Mouse (Mus musculus) liver, embryonic 12.5 days (tissue): ENCODE results near the gene Dpf3. TPM values are rescaled to one million over a fixed set of nuclear protein-coding genes. Genes with fewer than 3 reads are reported as not detected.

Experiments
- ATAC-seq: fragments of 200-750 bp; cut with Nextera tagmentation; 2 replicates; pipeline ENCODE4 v1.8.0; 2017; ENCODE audit warnings: moderate number of reproducible peaks, mild to moderate bottlenecking, moderate library complexity
- H3K27ac ChIP-seq: fragments of 300-500 bp; sonication (generic); 2 replicates; pipeline ENCODE4 v1.5.1; 2016; ENCODE audit warnings: mild to moderate bottlenecking
- H3K27me3 ChIP-seq: fragments of 300-500 bp; sonication (generic); replicated peaks from 2 replicates; pipeline ENCODE4 v1.6.1; 2016; ENCODE audit warnings: mild to moderate bottlenecking, moderate library complexity
- H3K36me3 ChIP-seq: fragments of 300-500 bp; sonication (generic); 2 replicates; pipeline ENCODE4 v1.6.1; 2016; ENCODE audit warnings: mild to moderate bottlenecking, moderate library complexity
- H3K4me1 ChIP-seq: fragments of 300-500 bp; sonication (generic); 2 replicates; pipeline ENCODE4 v1.6.1; 2016
- H3K4me2 ChIP-seq: fragments of 300-500 bp; sonication (generic); 2 replicates; pipeline ENCODE4 v1.6.1; 2016; ENCODE audit warnings: mild to moderate bottlenecking, moderate library complexity
- H3K4me3 ChIP-seq: fragments of 300-500 bp; sonication (generic); 2 replicates; pipeline ENCODE4 v1.5.1; 2016; ENCODE audit warnings: mild to moderate bottlenecking, moderate library complexity
- H3K9ac ChIP-seq: fragments of 300-500 bp; sonication (generic); 2 replicates; pipeline ENCODE4 v1.6.1; 2016; ENCODE audit warnings: mild to moderate bottlenecking, moderate library complexity
- H3K9me3 ChIP-seq: fragments of 300-500 bp; sonication (generic); replicated peaks from 2 replicates; pipeline ENCODE4 v1.6.1; 2016; ENCODE audit warnings: mild to moderate bottlenecking, moderate library complexity
- WGBS: fragments of 180-500 bp; shearing (Covaris S2); methylation state at CpG from one replicate; pipeline ENCODE4 v1.1.7; 2016; ENCODE audit not compliant: insufficient replicate concordance; 5-methylcytosine and 5-hydroxymethylcytosine counted together
- polyA plus RNA-seq: library from polyadenylated mRNA; unstranded; fragments of >200 nt; fragmentation: Nextera tagmentation; extraction: Ambion mirVana; gene quantifications from 2 replicates; pipeline ENCODE4 v1.2.1, GENCODE M21; 2016

Gene Dpf3
- polyA plus RNA-seq, 1 experiment from 2014 or later: 8.2 TPM

DNA sequence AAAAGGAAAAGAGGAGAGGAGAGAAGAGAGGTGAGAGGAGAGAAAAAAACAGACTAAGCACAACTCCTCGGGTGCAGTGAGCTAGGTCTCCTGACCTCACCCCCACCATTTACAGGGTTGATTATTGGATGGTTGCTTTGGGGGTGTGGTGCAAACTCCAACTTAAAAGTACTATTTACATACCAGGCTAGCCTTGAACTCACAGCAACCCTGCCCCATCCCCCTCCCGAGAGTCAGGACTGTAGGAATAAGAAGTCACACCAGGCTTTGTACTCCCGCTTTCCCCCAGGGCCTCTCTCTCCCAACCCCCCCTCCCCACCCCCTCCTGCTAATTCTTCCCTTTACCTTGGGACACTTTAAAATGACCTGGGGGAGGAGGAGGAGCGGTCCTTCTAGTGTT is 8.8 kb upstream of the Dpf3 start:
- no peak for ATAC-seq
- no peak overlapping the region for H3K9ac ChIP-seq
- H3K27ac ChIP-seq: no peak overlapping the region
- 66% methylated on average over 4 of the region's 4 CpGs for WGBS
- no peak overlapping the region for H3K4me3 ChIP-seq
- H3K4me1 ChIP-seq: peaks cover 26% of the 10 kb centered on the region
- H3K27me3 ChIP-seq: peaks cover 21% of the 10 kb centered on the region
- H3K9me3 ChIP-seq: peaks cover 3% of the 10 kb centered on the region
- no peaks in the 10 kb centered on the region for H3K36me3 ChIP-seq
- no peak overlapping the region for H3K4me2 ChIP-seq

DNA sequence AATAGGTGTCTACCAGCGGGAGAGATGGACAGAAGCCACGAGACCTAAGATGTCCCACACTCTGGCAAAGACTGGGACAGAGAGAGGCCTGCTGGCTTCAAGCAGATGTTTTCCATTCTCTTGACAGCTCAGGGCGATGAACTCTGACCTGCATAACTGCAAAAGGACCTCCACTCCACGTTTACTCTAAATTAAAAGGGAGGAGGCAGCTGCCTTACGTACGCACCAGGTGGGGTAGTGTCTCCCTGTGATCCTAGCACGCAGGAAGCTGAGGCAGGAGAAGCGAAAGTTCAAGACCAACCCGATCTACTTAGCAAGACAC is 8.4 kb upstream of the Dpf3 start:
- Histone ChIP-seq H3K9me3 (peaks cover 8% of the 10 kb centered on the region), H3K4me2 (no peak overlapping the region), H3K27ac (no peak overlapping the region), H3K27me3 (peaks cover 21% of the 10 kb centered on the region), H3K4me1 (peaks cover 26% of the 10 kb centered on the region), H3K36me3 (no peaks in the 10 kb centered on the region), H3K4me3 (no peak overlapping the region), H3K9ac (no peak overlapping the region)
- WGBS: 67% methylated on average over 9 of the region's 9 CpGs
- no peak for ATAC-seq

DNA sequence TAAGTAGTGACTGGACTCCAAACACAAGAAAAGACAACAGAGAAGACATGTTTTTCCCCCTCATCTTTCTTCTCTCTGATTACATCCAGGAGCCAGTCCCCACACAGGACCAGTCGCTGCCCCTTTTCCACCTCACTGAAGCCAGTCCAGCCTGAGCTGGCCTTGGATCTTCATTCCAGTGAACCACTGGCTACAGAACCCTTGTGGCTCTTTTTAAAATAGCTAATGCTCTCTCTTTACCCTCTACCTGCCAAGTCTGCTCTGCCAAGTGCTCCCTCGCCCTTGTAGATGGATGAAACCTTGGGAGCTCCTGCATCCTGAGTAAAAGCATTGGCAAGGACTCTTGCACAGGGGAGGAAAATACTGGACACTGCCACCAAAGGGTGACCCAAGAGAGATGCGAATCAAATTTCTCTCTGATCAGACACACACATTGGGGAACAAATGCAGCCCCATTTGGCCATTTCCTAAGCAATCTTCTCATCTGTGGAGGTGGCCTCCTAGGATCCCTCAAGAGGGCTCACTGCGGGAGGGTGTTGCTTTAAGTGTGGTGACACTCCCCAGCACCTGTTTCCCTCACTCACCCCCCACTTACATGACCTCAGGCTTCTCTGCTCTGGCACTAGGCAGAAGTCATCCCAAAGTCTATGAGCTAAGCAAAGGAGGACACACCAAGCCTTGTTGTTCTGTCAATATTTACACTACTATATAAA is 7.9 kb upstream of the Dpf3 start:
- Histone ChIP-seq H3K9me3 (peaks cover 9% of the 10 kb centered on the region), H3K36me3 (no peaks in the 10 kb centered on the region), H3K4me2 (no peak overlapping the region), H3K9ac (no peak overlapping the region), H3K27ac (no peak overlapping the region), H3K4me1 (peaks cover 24% of the 10 kb centered on the region), H3K4me3 (no peak overlapping the region), H3K27me3 (peaks cover 21% of the 10 kb centered on the region)
- 64% methylated on average over 4 of the region's 4 CpGs for WGBS
- ATAC-seq: no peak

DNA sequence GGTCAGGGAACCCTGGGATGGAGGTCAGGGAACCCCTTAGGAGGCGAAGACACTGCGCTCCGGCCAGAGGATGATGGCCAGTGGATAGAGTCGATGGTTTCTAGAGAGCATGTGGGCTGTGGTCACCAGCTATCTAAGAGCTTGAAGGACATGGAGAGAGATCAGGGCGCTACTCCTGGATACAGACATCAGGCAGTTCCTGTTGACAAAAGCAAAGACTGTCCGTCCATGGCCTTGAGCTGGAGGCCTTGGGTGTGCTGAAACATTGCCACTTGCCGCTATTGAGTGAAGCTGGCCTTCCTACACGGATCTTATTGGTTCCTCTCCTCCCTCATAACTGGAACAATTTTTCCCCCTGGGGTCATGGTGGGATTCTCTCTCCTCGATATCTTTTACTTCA is 6.7 kb upstream of the Dpf3 start:
- H3K27me3 ChIP-seq: peaks cover 21% of the 10 kb centered on the region
- no peak for ATAC-seq
- H3K4me1 ChIP-seq: peaks cover 21% of the 10 kb centered on the region
- H3K9ac ChIP-seq: no peak overlapping the region
- no peak overlapping the region for H3K4me3 ChIP-seq
- H3K27ac ChIP-seq: no peak overlapping the region
- no peaks in the 10 kb centered on the region for H3K36me3 ChIP-seq
- H3K4me2 ChIP-seq: no peak overlapping the region
- H3K9me3 ChIP-seq: peaks cover 9% of the 10 kb centered on the region
- 61% methylated on average over 9 of the region's 9 CpGs for WGBS

DNA sequence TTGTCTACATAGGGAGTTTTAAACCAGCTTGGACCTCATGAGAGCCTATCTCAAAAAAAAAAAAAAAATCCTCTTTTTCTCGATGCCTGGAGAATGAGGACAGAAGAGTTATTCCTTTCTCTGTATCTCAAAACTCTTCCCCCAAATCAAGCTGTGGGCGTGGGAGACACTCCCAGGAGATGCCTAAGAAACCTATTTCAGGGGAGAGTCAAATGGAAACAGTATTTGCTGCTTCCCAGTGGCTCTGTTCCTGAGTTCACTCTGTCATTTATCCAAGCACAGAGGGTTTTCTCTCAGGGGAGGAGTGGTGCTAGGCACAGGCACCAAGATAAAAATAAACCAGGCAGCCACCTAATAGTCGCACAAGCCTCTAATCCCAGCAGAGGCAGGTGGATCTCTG is 5.3 kb upstream of the Dpf3 start:
- 53% methylated on average over 3 of the region's 3 CpGs for WGBS
- no peak for ATAC-seq

DNA sequence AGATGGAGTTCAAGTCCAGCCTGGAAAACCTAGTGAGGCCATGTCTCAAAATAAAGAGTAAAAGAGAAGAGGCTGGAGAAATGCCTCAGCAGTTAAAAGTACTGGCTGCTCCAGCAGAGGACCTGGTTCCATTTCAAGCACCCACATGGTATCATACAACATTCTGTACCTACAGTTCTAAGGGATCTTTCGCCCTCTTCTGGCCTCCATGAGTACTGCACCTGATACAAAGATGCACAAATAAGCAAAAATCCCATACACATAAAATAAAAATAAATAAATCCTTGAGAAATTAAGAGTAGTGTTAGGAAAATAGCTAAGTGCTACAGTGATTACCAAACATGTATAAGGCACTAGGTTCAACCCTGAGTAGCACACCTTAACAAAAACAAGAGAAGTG is 4.1 kb upstream of the Dpf3 start:
- peaks cover 9% of the 10 kb centered on the region for H3K9me3 ChIP-seq
- H3K9ac ChIP-seq: no peak overlapping the region
- no peaks in the 10 kb centered on the region for H3K36me3 ChIP-seq
- H3K27me3 ChIP-seq: peaks cover 21% of the 10 kb centered on the region
- 37% methylated on average over 1 of the region's 1 CpGs for WGBS
- ATAC-seq: no peak
- H3K4me3 ChIP-seq: no peak overlapping the region
- no peak overlapping the region for H3K27ac ChIP-seq
- H3K4me2 ChIP-seq: no peak overlapping the region
- H3K4me1 ChIP-seq: peaks cover 35% of the 10 kb centered on the region

More for the DNA sequence above, 5.3 kb upstream of the Dpf3 start:
- Histone ChIP-seq H3K9me3 (peaks cover 9% of the 10 kb centered on the region), H3K9ac (no peak overlapping the region), H3K36me3 (no peaks in the 10 kb centered on the region), H3K4me1 (peaks cover 35% of the 10 kb centered on the region), H3K27me3 (peaks cover 21% of the 10 kb centered on the region), H3K4me2 (no peak overlapping the region), H3K4me3 (no peak overlapping the region), H3K27ac (no peak overlapping the region)

DNA sequence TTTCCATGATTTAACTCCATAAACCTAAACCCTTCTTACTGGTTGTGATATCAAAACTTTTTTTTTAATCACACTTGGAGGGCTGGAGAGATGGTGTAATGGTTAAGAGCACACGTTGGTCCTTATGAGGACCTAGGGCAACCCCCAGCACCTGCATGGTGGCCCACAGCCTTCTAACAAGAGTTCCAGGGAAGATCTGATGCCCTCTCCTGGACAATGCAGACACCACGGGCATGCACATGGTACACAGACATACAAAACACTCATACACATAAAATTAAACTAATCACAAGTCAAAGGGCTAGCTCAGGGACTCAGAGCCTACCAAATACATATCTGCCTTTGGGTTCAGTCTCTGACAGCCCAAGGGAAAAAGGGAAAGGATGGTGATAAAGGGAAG is 2.2 kb upstream of the Dpf3 start:
- no peak overlapping the region for H3K9ac ChIP-seq
- peaks cover 9% of the 10 kb centered on the region for H3K9me3 ChIP-seq
- H3K4me2 ChIP-seq: no peak overlapping the region
- ATAC-seq: no peak
- WGBS: 36% methylated on average over 2 of the region's 2 CpGs
- no peak overlapping the region for H3K4me3 ChIP-seq
- H3K27ac ChIP-seq: no peak overlapping the region
- H3K36me3 ChIP-seq: no peaks in the 10 kb centered on the region
- peaks cover 47% of the 10 kb centered on the region for H3K4me1 ChIP-seq
- H3K27me3 ChIP-seq: peaks cover 36% of the 10 kb centered on the region

DNA sequence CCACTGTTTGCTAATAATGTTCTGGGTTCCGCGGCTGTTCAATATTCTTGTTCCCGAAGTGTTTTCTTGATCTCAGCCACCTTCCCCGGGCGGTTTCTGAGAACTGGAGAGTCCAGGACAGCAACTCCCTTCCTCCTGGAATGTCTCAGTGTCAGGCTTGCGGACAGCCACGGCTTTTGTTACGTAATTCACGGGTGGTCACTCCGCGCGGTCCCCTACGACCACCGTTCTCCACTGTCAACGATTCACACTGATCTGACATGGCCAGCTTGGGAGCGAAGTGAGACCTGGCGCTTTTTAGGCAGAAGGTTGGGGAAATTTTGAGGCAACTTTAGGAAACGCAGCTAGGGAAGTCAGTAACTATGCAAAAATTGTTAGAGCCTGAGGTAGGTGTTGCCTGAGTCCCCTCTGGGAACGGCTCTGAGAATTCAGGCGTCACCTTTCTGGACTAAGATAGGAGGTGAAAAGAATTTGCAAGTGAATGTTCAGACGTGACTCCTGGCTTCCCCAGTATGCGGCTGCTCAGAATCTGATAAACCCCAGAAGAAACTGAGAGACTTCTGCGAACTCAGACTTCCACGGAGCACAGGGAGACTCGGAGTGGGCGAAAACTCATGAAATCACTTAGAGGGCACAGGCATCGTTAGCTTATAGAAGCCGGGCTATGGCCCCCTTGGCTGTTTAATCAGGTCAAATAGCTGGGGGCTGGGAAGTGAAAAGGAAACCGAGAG is 860 bp upstream of the Dpf3 start:
- peak; percentile 7; the same call in 1 of the 2 replicates for ATAC-seq
- WGBS: 1% methylated on average over 29 of the region's 29 CpGs
- peaks cover 9% of the 10 kb centered on the region for H3K9me3 ChIP-seq
- H3K27me3 ChIP-seq: peaks cover 38% of the 10 kb centered on the region
- H3K4me1 ChIP-seq: peaks cover 53% of the 10 kb centered on the region
- no peaks in the 10 kb centered on the region for H3K36me3 ChIP-seq
- peak overlapping the region; percentile 86 for H3K4me3 ChIP-seq
- peak overlapping the region; percentile 61 for H3K27ac ChIP-seq
- peak overlapping the region; percentile 99 for H3K4me2 ChIP-seq
- peak overlapping the region; percentile 69 for H3K9ac ChIP-seq

DNA sequence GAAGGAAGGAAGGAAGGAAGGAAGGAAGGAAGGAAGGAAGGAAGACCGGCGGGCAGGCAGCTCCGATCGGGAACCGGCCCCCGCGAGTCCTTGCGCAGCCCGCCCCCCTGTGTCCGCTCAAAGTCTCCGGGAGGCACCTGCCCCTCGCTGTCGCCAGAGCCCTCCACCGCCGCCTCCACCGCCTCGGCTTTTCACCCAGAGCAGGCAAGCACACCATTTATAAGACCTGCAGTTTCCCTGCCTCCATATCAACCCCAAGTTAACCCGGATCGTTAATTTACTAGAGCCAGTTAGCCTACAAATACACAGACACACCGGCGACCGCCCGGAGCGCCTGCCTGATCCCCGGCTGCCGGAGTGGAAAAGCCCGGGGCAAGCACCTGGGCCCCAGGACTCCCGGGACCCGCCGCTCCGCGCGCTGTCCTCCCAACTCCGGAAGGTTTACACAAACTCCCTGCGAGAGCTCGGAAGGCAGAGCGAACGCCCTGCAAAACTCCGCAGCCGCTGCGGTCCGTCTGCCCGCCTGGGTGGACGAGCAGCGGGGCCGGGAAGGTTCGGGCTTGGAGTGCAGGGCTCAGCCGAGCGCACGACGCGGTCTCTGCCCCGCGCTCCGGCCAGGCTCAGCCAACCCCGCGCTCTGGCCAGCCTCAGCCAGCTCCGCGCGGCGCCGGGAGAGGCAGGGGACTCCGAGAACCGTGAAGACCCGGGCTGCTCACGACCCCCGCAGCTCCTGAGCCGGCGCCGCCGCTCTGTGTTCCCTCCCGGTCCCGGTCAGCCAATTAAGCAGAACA is 650 bp downstream of the Dpf3 start:
- peaks cover 30% of the 10 kb centered on the region for H3K27me3 ChIP-seq
- peak overlapping the region; percentile 99 for H3K4me2 ChIP-seq
- peaks cover 9% of the 10 kb centered on the region for H3K9me3 ChIP-seq
- H3K9ac ChIP-seq: peak overlapping the region; percentile 88
- peaks cover 57% of the 10 kb centered on the region for H3K4me1 ChIP-seq
- H3K4me3 ChIP-seq: peak overlapping the region; percentile 86
- H3K27ac ChIP-seq: peak overlapping the region; percentile 90
- no peaks in the 10 kb centered on the region for H3K36me3 ChIP-seq
- WGBS: under 1% methylated on average over 70 of the region's 73 CpGs
- ATAC-seq: peak; percentile 69

DNA sequence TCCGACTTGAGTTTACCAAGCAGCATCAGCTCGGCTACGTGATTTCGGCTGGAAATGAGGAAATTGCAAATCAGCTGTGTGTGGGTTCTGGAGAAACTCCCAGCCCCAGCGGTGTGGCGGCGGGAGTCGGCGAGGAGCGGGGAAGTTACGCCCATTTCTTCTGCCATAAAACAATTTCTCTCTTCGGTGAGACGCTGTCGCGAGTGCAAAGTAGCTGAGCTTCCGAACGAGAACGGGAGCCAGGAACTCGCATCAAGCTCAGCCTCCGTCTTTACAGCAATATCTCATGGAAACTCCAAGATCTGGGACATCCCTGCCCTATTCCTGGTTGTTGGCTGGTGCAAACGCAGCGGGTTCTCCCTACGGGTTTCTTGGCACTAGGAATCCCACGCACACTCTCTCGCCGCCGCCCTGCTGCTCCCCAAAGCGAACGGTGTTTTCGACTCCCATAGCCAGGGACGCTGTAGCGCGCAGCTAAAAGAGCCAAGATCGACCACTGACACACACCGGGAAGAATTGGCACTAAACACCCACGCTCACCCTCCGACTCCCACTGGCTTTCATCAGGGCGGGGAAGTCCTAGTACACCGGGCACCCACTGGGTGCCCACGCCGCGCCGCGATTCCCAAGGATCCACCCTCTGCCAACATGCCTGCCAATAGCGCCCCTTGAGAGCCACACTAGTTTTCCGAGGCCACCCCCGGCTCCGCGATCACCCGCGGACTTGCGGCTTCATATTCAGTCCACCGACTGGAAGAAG is 1.4 kb downstream of the Dpf3 start:
- no peak for ATAC-seq
- Histone ChIP-seq H3K9ac (peak overlapping the region; percentile 88), H3K9me3 (peaks cover 3% of the 10 kb centered on the region; the same call in 1 of the 2 replicates), H3K4me1 (peaks cover 63% of the 10 kb centered on the region), H3K4me3 (peak overlapping the region; percentile 86), H3K36me3 (no peaks in the 10 kb centered on the region), H3K27ac (peak overlapping the region; percentile 90; the same call in 1 of the 2 replicates), H3K27me3 (peaks cover 30% of the 10 kb centered on the region), H3K4me2 (peak overlapping the region; percentile 99)
- under 1% methylated on average over 53 of the region's 53 CpGs for WGBS

DNA sequence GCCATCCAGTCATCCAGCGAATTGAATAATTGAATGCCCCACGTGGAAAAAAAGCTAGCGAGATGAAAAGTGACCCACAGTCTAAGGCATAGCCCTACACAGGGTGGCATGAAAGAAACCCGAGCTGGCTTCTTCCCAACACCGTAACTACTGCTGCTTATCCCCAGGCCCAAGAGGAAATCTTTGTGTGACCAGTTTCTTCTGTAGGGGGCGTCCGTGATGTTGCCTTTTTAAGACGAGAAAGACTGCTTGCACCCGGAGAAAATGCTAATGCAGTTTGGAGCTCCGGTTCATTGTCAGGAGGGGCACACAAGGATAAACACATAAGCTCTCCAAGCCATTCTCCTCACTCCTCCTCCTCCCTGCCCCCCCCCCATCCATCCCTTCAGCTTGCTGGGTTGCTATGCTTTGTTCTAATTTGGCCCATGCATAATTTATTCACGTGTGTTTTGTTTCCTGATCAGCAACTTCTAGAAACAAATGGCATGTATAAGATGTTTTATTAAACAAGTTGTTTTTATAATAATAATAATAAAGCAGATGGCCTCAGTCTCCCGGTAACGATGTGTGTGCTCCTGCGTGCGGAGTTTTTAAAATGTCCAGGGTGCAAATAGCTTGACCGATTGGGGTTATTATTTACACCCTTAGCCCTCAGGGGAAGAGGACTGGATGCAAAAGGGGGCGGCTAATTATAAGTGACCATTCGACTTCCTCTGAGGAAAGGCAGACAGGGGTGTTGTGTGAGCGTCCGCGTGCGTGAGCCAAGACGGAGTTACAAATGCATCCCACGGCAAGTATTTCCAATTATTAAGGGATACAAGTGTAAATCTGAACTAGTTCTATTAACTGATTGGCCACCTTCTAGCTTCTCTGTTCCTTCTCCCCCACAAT is 2.4 kb downstream of the Dpf3 start:
- Histone ChIP-seq H3K27me3 (peaks cover 30% of the 10 kb centered on the region), H3K27ac (no peak overlapping the region), H3K4me1 (peaks cover 73% of the 10 kb centered on the region), H3K4me2 (peak overlapping the region; percentile 99), H3K4me3 (peak overlapping the region; percentile 86), H3K36me3 (no peaks in the 10 kb centered on the region), H3K9me3 (no peaks in the 10 kb centered on the region), H3K9ac (peak overlapping the region; percentile 15; the same call in 1 of the 2 replicates)
- 6% methylated on average over 24 of the region's 24 CpGs for WGBS
- ATAC-seq: no peak
